Mouse (Mus musculus): ENCODE results near the gene Wipf2. TPM values are rescaled to one million over a fixed set of nuclear protein-coding genes. Genes with fewer than 3 reads are reported as not detected.

The Wipf2 gene
- polyA plus RNA-seq, 1 experiment from 2014 or later: 3.8 TPM

- no peaks in the 10 kb centered on the region for H3K9me3 ChIP-seq (replicated peaks; ENCODE audit: control insufficient read depth, low read length)
- H3K27me3 ChIP-seq (ENCODE audit: control insufficient read depth, insufficient read depth, low read length): no peaks in the 10 kb centered on the region
- H3K36me3 ChIP-seq (ENCODE audit: control insufficient read depth, insufficient read depth, low read length): peaks cover 4% of the 10 kb centered on the region; the same call in 1 of the 2 replicates
- no peak for ATAC-seq (replicated peaks; ENCODE audit: insufficient number of reproducible peaks, low FRiP score, low TSS enrichment)
- H3K27ac ChIP-seq (ENCODE audit: low read depth, low read length): no peak overlapping the region
- no peak overlapping the region for H3K9ac ChIP-seq (ENCODE audit: low read depth, low read length)
- WGBS (ENCODE audit: insufficient replicate concordance): 85% methylated on average over 12 of the region's 12 CpGs
- H3K4me3 ChIP-seq (ENCODE audit: low read depth, low read length): no peak overlapping the region
- no peak overlapping the region for H3K4me2 ChIP-seq
- H3K4me1 ChIP-seq (ENCODE audit: control insufficient read depth, insufficient read depth, low read length): peaks cover 18% of the 10 kb centered on the region
Measured at GRCm38 (mm10) chr11:98867293-98867692, 3.9 kb downstream of the Wipf2 start.

GRCm38 (mm10) chr11:98869906-98870305 is 6.5 kb downstream of the Wipf2 start:
- Histone ChIP-seq H3K4me1 (ENCODE audit: control insufficient read depth, insufficient read depth, low read length) (peaks cover 14% of the 10 kb centered on the region), H3K36me3 (ENCODE audit: control insufficient read depth, insufficient read depth, low read length) (peaks cover 7% of the 10 kb centered on the region; the same call in 1 of the 2 replicates), H3K27me3 (ENCODE audit: control insufficient read depth, insufficient read depth, low read length) (no peaks in the 10 kb centered on the region), H3K4me3 (ENCODE audit: low read depth, low read length) (no peak overlapping the region), H3K9me3 (replicated peaks; ENCODE audit: control insufficient read depth, low read length) (no peaks in the 10 kb centered on the region), H3K9ac (ENCODE audit: low read depth, low read length) (no peak overlapping the region), H3K4me2 (no peak overlapping the region), H3K27ac (ENCODE audit: low read depth, low read length) (no peak overlapping the region)
- 91% methylated on average over 8 of the region's 8 CpGs for WGBS (ENCODE audit: insufficient replicate concordance)
- no peak for ATAC-seq (replicated peaks; ENCODE audit: insufficient number of reproducible peaks, low FRiP score, low TSS enrichment)

GRCm38 (mm10) chr11:98870791-98871190 is 7.4 kb downstream of the Wipf2 start:
- no peak overlapping the region for H3K9ac ChIP-seq (ENCODE audit: low read depth, low read length)
- peaks cover 7% of the 10 kb centered on the region; the same call in 1 of the 2 replicates for H3K36me3 ChIP-seq (ENCODE audit: control insufficient read depth, insufficient read depth, low read length)
- no peak overlapping the region for H3K4me3 ChIP-seq (ENCODE audit: low read depth, low read length)
- H3K4me2 ChIP-seq: no peak overlapping the region
- no peaks in the 10 kb centered on the region for H3K9me3 ChIP-seq (replicated peaks; ENCODE audit: control insufficient read depth, low read length)
- 79% methylated on average over 5 of the region's 5 CpGs for WGBS (ENCODE audit: insufficient replicate concordance)
- H3K27me3 ChIP-seq (ENCODE audit: control insufficient read depth, insufficient read depth, low read length): no peaks in the 10 kb centered on the region
- peaks cover 14% of the 10 kb centered on the region for H3K4me1 ChIP-seq (ENCODE audit: control insufficient read depth, insufficient read depth, low read length)
- ATAC-seq (replicated peaks; ENCODE audit: insufficient number of reproducible peaks, low FRiP score, low TSS enrichment): no peak
- no peak overlapping the region; the same call in 1 of the 2 replicates for H3K27ac ChIP-seq (ENCODE audit: low read depth, low read length)

GRCm38 (mm10) chr11:98871416-98871815 is 8.0 kb downstream of the Wipf2 start:
- no peak for ATAC-seq (replicated peaks; ENCODE audit: insufficient number of reproducible peaks, low FRiP score, low TSS enrichment)
- Histone ChIP-seq H3K27ac (ENCODE audit: low read depth, low read length) (no peak overlapping the region; the same call in 1 of the 2 replicates), H3K4me2 (no peak overlapping the region), H3K27me3 (ENCODE audit: control insufficient read depth, insufficient read depth, low read length) (no peaks in the 10 kb centered on the region), H3K9ac (ENCODE audit: low read depth, low read length) (no peak overlapping the region), H3K36me3 (ENCODE audit: control insufficient read depth, insufficient read depth, low read length) (peaks cover 7% of the 10 kb centered on the region; the same call in 1 of the 2 replicates), H3K9me3 (replicated peaks; ENCODE audit: control insufficient read depth, low read length) (no peaks in the 10 kb centered on the region), H3K4me1 (ENCODE audit: control insufficient read depth, insufficient read depth, low read length) (peaks cover 14% of the 10 kb centered on the region), H3K4me3 (ENCODE audit: low read depth, low read length) (no peak overlapping the region)
- WGBS (ENCODE audit: insufficient replicate concordance): 53% methylated on average over 4 of the region's 4 CpGs

- no peak for ATAC-seq (replicated peaks; ENCODE audit: insufficient number of reproducible peaks, low FRiP score, low TSS enrichment)
- Histone ChIP-seq H3K4me2 (no peak overlapping the region), H3K9ac (ENCODE audit: low read depth, low read length) (no peak overlapping the region), H3K27ac (ENCODE audit: low read depth, low read length) (peak overlapping the region; percentile 31; the same call in 1 of the 2 replicates), H3K4me1 (ENCODE audit: control insufficient read depth, insufficient read depth, low read length) (peaks cover 14% of the 10 kb centered on the region), H3K4me3 (ENCODE audit: low read depth, low read length) (no peak overlapping the region), H3K36me3 (ENCODE audit: control insufficient read depth, insufficient read depth, low read length) (peaks cover 7% of the 10 kb centered on the region; the same call in 1 of the 2 replicates), H3K9me3 (replicated peaks; ENCODE audit: control insufficient read depth, low read length) (no peaks in the 10 kb centered on the region), H3K27me3 (ENCODE audit: control insufficient read depth, insufficient read depth, low read length) (no peaks in the 10 kb centered on the region)
- WGBS (ENCODE audit: insufficient replicate concordance): 36% methylated on average over 4 of the region's 4 CpGs
Measured at GRCm38 (mm10) chr11:98872040-98872439, 8.6 kb downstream of the Wipf2 start.

GRCm38 (mm10) chr11:98873900-98874299 is 10.5 kb downstream of the Wipf2 start:
- ATAC-seq (replicated peaks; ENCODE audit: insufficient number of reproducible peaks, low FRiP score, low TSS enrichment): no peak
- WGBS (ENCODE audit: insufficient replicate concordance): 87% methylated on average over 9 of the region's 9 CpGs
- peaks cover 7% of the 10 kb centered on the region for H3K4me1 ChIP-seq (ENCODE audit: control insufficient read depth, insufficient read depth, low read length)
- no peak overlapping the region for H3K27ac ChIP-seq (ENCODE audit: low read depth, low read length)
- H3K27me3 ChIP-seq (ENCODE audit: control insufficient read depth, insufficient read depth, low read length): no peaks in the 10 kb centered on the region
- no peaks in the 10 kb centered on the region for H3K9me3 ChIP-seq (replicated peaks; ENCODE audit: control insufficient read depth, low read length)
- no peak overlapping the region for H3K4me2 ChIP-seq
- H3K4me3 ChIP-seq (ENCODE audit: low read depth, low read length): no peak overlapping the region
- H3K9ac ChIP-seq (ENCODE audit: low read depth, low read length): no peak overlapping the region
- 0 out of 2 replicates have a peak, but pooled peaks cover 3% of the 10 kb centered on the region for H3K36me3 ChIP-seq (ENCODE audit: control insufficient read depth, insufficient read depth, low read length)

GRCm38 (mm10) chr11:98877001-98877400 is 13.6 kb downstream of the Wipf2 start:
- no peaks in the 10 kb centered on the region for H3K9me3 ChIP-seq (replicated peaks; ENCODE audit: control insufficient read depth, low read length)
- 0 out of 2 replicates have a peak, but pooled peaks cover 3% of the 10 kb centered on the region for H3K36me3 ChIP-seq (ENCODE audit: control insufficient read depth, insufficient read depth, low read length)
- H3K4me3 ChIP-seq (ENCODE audit: low read depth, low read length): no peak overlapping the region
- no peak overlapping the region for H3K4me2 ChIP-seq
- H3K27ac ChIP-seq (ENCODE audit: low read depth, low read length): no peak overlapping the region
- no peak for ATAC-seq (replicated peaks; ENCODE audit: insufficient number of reproducible peaks, low FRiP score, low TSS enrichment)
- WGBS (ENCODE audit: insufficient replicate concordance): 84% methylated on average over 9 of the region's 9 CpGs
- H3K27me3 ChIP-seq (ENCODE audit: control insufficient read depth, insufficient read depth, low read length): no peaks in the 10 kb centered on the region
- no peaks in the 10 kb centered on the region for H3K4me1 ChIP-seq (ENCODE audit: control insufficient read depth, insufficient read depth, low read length)
- no peak overlapping the region for H3K9ac ChIP-seq (ENCODE audit: low read depth, low read length)

- H3K4me1 ChIP-seq (ENCODE audit: control insufficient read depth, insufficient read depth, low read length): peaks cover 5% of the 10 kb centered on the region; the same call in 1 of the 2 replicates
- H3K9ac ChIP-seq (ENCODE audit: low read depth, low read length): no peak overlapping the region
- WGBS (ENCODE audit: insufficient replicate concordance): 94% methylated on average over 3 of the region's 3 CpGs
- ATAC-seq (replicated peaks; ENCODE audit: insufficient number of reproducible peaks, low FRiP score, low TSS enrichment): no peak
- H3K27ac ChIP-seq (ENCODE audit: low read depth, low read length): no peak overlapping the region
- peaks cover 27% of the 10 kb centered on the region for H3K36me3 ChIP-seq (ENCODE audit: control insufficient read depth, insufficient read depth, low read length)
- H3K9me3 ChIP-seq (replicated peaks; ENCODE audit: control insufficient read depth, low read length): no peaks in the 10 kb centered on the region
- no peak overlapping the region for H3K4me3 ChIP-seq (ENCODE audit: low read depth, low read length)
- no peaks in the 10 kb centered on the region for H3K27me3 ChIP-seq (ENCODE audit: control insufficient read depth, insufficient read depth, low read length)
- no peak overlapping the region for H3K4me2 ChIP-seq
Measured at GRCm38 (mm10) chr11:98887703-98888102, 24.3 kb downstream of the Wipf2 start.

- WGBS (ENCODE audit: insufficient replicate concordance): 93% methylated on average over 4 of the region's 4 CpGs
- ATAC-seq (replicated peaks; ENCODE audit: insufficient number of reproducible peaks, low FRiP score, low TSS enrichment): no peak
- no peak overlapping the region for H3K9ac ChIP-seq (ENCODE audit: low read depth, low read length)
- no peak overlapping the region for H3K4me2 ChIP-seq
- H3K4me1 ChIP-seq (ENCODE audit: control insufficient read depth, insufficient read depth, low read length): no peaks in the 10 kb centered on the region
- no peaks in the 10 kb centered on the region for H3K9me3 ChIP-seq (replicated peaks; ENCODE audit: control insufficient read depth, low read length)
- no peaks in the 10 kb centered on the region for H3K27me3 ChIP-seq (ENCODE audit: control insufficient read depth, insufficient read depth, low read length)
- no peak overlapping the region for H3K27ac ChIP-seq (ENCODE audit: low read depth, low read length)
- H3K36me3 ChIP-seq (ENCODE audit: control insufficient read depth, insufficient read depth, low read length): peaks cover 39% of the 10 kb centered on the region
- H3K4me3 ChIP-seq (ENCODE audit: low read depth, low read length): no peak overlapping the region
Measured at GRCm38 (mm10) chr11:98889077-98889476, 25.6 kb downstream of the Wipf2 start.

All from heart, embryonic 11.5 days (tissue).